Mouse (Mus musculus) lung, embryonic 16.5 days (tissue): Measurements from ENCODE around the gene Cep57. TPM values are rescaled to one million over a fixed set of nuclear protein-coding genes. Genes with fewer than 3 reads are reported as not detected.

ENCODE experiments used
- ATAC-seq: fragments of 200-750 bp; cut with Nextera tagmentation; 2 replicates; pipeline ENCODE4 v1.8.0; 2017; ENCODE audit warnings: low read depth, mild to moderate bottlenecking, moderate library complexity
- H3K27ac ChIP-seq: fragments of 300-500 bp; sonication (generic); 2 replicates; pipeline ENCODE4 v1.5.1; 2014; ENCODE audit warnings: mild to moderate bottlenecking, control low read depth, low read length
- H3K27me3 ChIP-seq: fragments of 300-500 bp; sonication (generic); 2 replicates; pipeline ENCODE4 v1.6.1; 2014; ENCODE audit warnings: low read depth, low read length, mixed read lengths; ENCODE audit not compliant: control insufficient read depth, insufficient read depth
- H3K36me3 ChIP-seq: fragments of 300-500 bp; sonication (generic); 2 replicates; pipeline ENCODE4 v1.6.1; 2014; ENCODE audit warnings: low read length; ENCODE audit not compliant: control insufficient read depth, insufficient read depth
- H3K4me1 ChIP-seq: fragments of 300-500 bp; sonication (generic); replicated peaks from 2 replicates; pipeline ENCODE4 v1.6.1; 2014; ENCODE audit warnings: low read length, mixed read lengths; ENCODE audit not compliant: control insufficient read depth, insufficient read depth
- H3K4me2 ChIP-seq: fragments of 300-500 bp; sonication (generic); 2 replicates; pipeline ENCODE4 v1.6.1; 2014; ENCODE audit warnings: low read depth, low read length, control low read depth
- H3K4me3 ChIP-seq: fragments of 300-500 bp; sonication (generic); 2 replicates; pipeline ENCODE4 v1.5.1; 2014; ENCODE audit warnings: mild to moderate bottlenecking, low read length, control low read depth
- H3K9ac ChIP-seq: fragments of 300-500 bp; sonication (generic); 2 replicates; pipeline ENCODE4 v1.6.1; 2014; ENCODE audit warnings: low read length, control low read depth
- H3K9me3 ChIP-seq: fragments of 300-500 bp; sonication (generic); 2 replicates; pipeline ENCODE4 v1.6.1; 2016; ENCODE audit warnings: low read length; ENCODE audit not compliant: control insufficient read depth
- WGBS: fragments of 180-500 bp; shearing (Covaris S2); extraction: QIAGEN DNeasy Blood & Tissue Kit; methylation state at CpG from one replicate; pipeline ENCODE4 v1.1.7; 2014; 5-methylcytosine and 5-hydroxymethylcytosine counted together
- polyA plus RNA-seq: library from polyadenylated mRNA; unstranded; fragments of >200 nt; fragmentation: Nextera tagmentation; extraction: Ambion mirVana; gene quantifications from 2 replicates; pipeline ENCODE4 v1.2.1, GENCODE M21; 2015

The Cep57 gene
- polyA plus RNA-seq, 1 experiment from 2014 or later, result 52.7 TPM

DNA sequence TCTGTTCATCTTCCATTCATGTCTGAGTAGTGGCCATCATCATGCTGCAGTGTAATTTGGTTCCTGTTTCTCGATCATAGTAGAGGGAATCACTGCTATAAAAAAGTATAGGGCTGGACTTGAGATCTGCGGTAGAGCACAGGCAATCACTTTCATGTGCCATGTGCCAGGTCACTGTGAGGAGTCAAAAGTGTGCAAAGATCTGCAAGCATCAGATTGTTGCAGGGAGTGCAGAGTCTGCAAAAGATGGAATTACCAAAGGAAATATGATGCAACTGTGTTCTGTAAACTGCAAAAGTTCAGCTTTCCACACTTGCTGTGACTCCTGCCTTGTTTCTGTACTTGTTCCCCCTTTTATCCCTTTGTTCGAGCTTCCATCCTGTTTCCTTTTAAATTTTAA lies 20.7 kb upstream of the Cep57 start:
- no peak for ATAC-seq
- no peak overlapping the region for H3K4me2 ChIP-seq
- H3K36me3 ChIP-seq, result peaks cover 14% of the 10 kb centered on the region
- H3K9me3 ChIP-seq, result no peaks in the 10 kb centered on the region
- 79% methylated on average over 3 of the region's 3 CpGs for WGBS
- no peaks in the 10 kb centered on the region for H3K4me1 ChIP-seq
- no peak overlapping the region for H3K27ac ChIP-seq
- H3K4me3 ChIP-seq, result no peak overlapping the region
- H3K27me3 ChIP-seq, result no peaks in the 10 kb centered on the region
- no peak overlapping the region for H3K9ac ChIP-seq

DNA sequence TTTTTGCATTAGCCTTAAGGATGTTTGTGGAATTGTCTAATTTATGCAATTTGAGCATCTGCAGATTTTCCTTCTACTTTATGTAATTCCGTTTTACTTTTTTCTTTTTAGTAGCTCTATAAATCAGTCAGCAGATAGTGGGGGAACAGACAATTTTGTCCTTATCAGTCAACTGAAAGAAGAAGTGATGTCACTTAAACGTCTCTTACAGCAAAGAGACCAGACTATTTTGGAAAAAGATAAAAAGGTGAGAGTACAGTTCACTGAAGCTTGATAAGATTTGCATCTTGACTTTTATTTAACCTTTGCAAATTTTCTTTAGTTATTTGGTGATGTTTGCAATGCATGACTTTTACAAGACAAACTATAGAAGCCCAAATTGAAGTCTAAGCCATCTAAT lies 9.8 kb upstream of the Cep57 start:
- no peaks in the 10 kb centered on the region for H3K4me1 ChIP-seq
- H3K27ac ChIP-seq, result no peak overlapping the region
- H3K9ac ChIP-seq, result no peak overlapping the region
- no peaks in the 10 kb centered on the region for H3K27me3 ChIP-seq
- no peak overlapping the region for H3K4me2 ChIP-seq
- no peaks in the 10 kb centered on the region for H3K9me3 ChIP-seq
- H3K36me3 ChIP-seq, result peaks cover 61% of the 10 kb centered on the region
- WGBS, result 54% methylated on average over 2 of the region's 2 CpGs
- H3K4me3 ChIP-seq, result no peak overlapping the region
- no peak for ATAC-seq

DNA sequence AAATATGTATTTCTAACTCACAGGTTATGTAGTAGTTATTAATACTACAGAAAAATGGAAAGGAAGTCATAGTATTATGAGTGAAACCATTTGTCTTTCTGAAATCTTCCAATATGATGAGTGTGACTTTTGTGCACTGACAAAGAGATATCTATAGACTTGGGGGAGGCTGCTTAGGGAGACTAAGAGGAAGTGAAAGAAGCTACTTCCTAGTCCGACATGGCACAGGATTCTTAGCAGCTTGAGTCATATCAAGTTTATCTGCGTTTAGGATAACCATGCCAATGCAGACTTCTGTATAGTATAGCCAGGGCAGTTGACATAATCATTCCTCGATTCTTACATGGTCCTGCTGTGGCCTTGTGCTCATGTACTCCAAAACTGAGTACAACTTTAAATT lies 8.3 kb upstream of the Cep57 start:
- 73% methylated on average over 3 of the region's 3 CpGs for WGBS

DNA sequence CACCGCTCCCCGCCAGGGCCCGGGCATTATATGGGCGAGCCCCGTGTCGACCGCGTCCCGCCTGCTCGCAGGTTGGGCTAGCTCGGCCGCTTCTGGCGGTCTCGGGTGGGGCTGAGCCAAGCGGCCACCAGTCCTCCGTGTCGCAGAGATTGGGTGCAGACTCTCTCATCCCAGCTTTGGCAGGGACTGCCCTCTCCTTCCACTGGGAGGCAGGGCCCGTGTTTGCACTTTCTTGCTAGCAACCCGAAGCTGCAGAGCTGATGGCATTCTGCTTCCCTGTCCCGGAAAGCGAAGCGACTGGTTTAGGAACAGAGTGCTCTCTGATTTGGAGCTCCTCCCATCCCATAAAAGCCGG lies 1.2 kb upstream of the Cep57 start:
- Histone ChIP-seq H3K4me1 (peaks cover 16% of the 10 kb centered on the region), H3K4me2 (peak overlapping the region; percentile 86), H3K4me3 (peak overlapping the region; percentile 85), H3K9ac (peak overlapping the region; percentile 95), H3K36me3 (peaks cover 14% of the 10 kb centered on the region), H3K27me3 (no peaks in the 10 kb centered on the region), H3K27ac (peak overlapping the region; percentile 96), H3K9me3 (no peaks in the 10 kb centered on the region)
- ATAC-seq, result peak; percentile 21
- WGBS, result under 1% methylated on average over 23 of the region's 23 CpGs

More for the DNA sequence above, 8.3 kb upstream of the Cep57 start:
- Histone ChIP-seq H3K9ac (no peak overlapping the region), H3K4me2 (no peak overlapping the region), H3K4me1 (no peaks in the 10 kb centered on the region), H3K27ac (no peak overlapping the region), H3K4me3 (no peak overlapping the region), H3K9me3 (no peaks in the 10 kb centered on the region), H3K27me3 (no peaks in the 10 kb centered on the region), H3K36me3 (peaks cover 55% of the 10 kb centered on the region)
- no peak for ATAC-seq

DNA sequence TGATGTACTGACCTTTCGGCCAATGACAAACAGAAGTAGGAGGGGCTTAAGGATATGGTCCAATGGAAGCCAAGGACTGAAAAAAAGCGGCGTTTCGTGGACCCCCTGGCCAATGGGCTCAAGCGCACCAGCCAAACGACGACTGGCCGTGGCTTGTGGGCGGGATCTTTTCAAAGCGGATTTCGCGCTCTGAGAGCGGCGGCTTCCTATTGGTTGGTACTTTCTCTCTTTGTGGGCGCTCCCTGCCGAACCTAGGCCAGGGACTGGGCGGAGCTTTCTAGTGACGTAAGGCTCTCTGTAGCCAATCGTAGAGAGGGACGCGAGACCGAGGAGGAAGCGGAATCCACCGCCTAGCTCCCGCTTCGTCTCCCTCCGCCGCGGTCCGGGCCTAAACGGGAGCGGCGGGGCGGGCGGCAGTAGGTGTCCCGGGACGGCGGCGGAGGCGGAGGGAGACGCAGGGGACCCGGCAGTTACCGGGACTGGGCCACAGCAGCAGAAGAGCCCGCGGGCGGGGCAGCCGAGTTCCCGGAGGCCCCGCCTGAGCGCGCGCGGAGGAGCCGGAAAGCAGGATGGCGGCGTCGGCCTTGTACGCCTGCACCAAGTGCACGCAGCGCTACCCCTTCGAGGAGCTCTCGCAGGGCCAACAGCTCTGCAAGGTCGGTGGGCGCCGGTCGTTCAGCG lies 639 bp upstream of the Cep57 start, which contains the start of gene Fam76b:
Gene Fam76b, plus strand, starts transcription at position 311 of the 681 bp plus-strand sequence.
- ATAC-seq, result peak; percentile 93
- Histone ChIP-seq H3K4me2 (peak within 1 kb of the TSS; percentile 86), H3K4me1 (peaks cover 16% of the 10 kb centered on the region), H3K9me3 (no peaks in the 10 kb centered on the region), H3K4me3 (peak within 1 kb of the TSS; percentile 85), H3K9ac (peak within 1 kb of the TSS; percentile 96), H3K27me3 (no peaks in the 10 kb centered on the region), H3K36me3 (peaks cover 11% of the 10 kb centered on the region), H3K27ac (peak within 1 kb of the TSS; percentile 98)
- under 1% methylated on average over 63 of the region's 67 CpGs for WGBS

DNA sequence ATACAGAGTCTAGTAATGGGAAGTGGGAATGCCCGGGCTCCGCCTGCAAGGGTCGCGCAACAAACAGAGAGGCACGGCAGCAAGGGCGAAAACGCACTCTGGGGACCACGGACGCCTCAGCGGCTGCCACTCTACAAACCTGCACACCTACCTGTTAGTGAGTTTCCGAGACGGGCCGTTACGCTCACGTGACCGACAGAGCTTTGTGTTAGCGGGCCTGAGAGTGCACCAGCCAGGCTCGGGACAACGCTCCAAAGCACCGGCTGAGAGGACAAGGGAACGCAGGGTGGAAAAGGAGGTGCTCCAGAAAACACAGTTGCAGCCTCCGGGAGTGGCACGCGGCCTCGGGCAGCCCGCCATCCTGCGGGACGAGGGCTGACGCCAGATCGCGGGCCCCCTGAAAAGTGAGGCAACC lies 509 bp downstream of the Cep57 start:
- H3K4me3 ChIP-seq, result peak overlapping the region; percentile 85
- peaks cover 16% of the 10 kb centered on the region for H3K4me1 ChIP-seq
- under 1% methylated on average over 31 of the region's 31 CpGs for WGBS
- peaks cover 7% of the 10 kb centered on the region for H3K36me3 ChIP-seq
- no peaks in the 10 kb centered on the region for H3K27me3 ChIP-seq
- peak overlapping the region; percentile 78 for H3K4me2 ChIP-seq
- peak overlapping the region; percentile 98 for H3K27ac ChIP-seq
- H3K9me3 ChIP-seq, result no peaks in the 10 kb centered on the region
- peak overlapping the region; percentile 96 for H3K9ac ChIP-seq
- ATAC-seq, result peak; percentile 8

DNA sequence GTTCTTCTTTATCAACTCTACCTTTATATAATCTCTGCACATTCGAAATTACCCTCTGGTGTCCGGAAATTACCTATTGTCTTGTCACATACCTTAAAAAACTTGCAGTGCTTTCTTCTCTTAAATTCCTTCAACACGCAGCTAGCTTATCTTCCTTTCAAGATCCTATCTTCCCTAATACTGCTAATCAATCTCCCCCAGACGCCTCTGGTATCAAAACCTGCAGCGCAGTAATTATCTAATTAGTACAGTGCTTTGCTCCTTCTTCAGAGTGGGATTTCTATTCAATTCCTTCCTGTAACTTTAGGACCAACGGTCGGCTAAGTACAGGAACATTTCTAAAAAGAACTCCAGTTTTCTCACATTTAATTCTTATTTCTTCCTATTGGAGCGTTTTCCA lies 1.0 kb downstream of the Cep57 start:
- peak overlapping the region; percentile 78 for H3K4me2 ChIP-seq
- H3K9me3 ChIP-seq, result no peaks in the 10 kb centered on the region
- WGBS, result 1% methylated on average over 8 of the region's 8 CpGs
- peak overlapping the region; percentile 96 for H3K9ac ChIP-seq
- H3K4me3 ChIP-seq, result peak overlapping the region; percentile 85
- no peaks in the 10 kb centered on the region for H3K27me3 ChIP-seq
- H3K4me1 ChIP-seq, result peaks cover 16% of the 10 kb centered on the region
- H3K27ac ChIP-seq, result peak overlapping the region; percentile 98
- no peak for ATAC-seq
- H3K36me3 ChIP-seq, result peaks cover 6% of the 10 kb centered on the region

DNA sequence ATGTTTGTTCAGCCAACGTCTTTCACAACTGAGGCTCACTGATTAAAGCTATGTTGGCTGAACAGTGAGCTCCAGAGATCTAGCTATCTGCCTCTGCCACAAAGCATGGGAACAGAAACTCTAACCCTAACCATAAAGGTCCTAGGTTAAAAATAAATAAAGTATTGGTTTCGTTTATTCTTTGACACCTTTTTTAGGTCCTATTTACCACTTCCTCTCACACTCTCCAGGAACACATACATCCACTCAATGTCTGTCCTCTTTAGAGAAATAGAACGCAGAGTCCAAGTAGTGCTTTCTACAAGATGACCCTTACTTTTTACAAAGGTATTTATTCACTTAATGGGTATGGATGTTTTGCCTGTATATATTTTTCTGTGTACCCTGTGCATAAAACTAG lies 6.1 kb downstream of the Cep57 start:
- H3K27ac ChIP-seq, result no peak overlapping the region
- H3K9ac ChIP-seq, result no peak overlapping the region
- peaks cover 35% of the 10 kb centered on the region for H3K36me3 ChIP-seq
- H3K4me1 ChIP-seq, result peaks cover 12% of the 10 kb centered on the region
- H3K27me3 ChIP-seq, result no peaks in the 10 kb centered on the region
- ATAC-seq, result no peak
- 85% methylated on average over 3 of the region's 3 CpGs for WGBS
- no peaks in the 10 kb centered on the region for H3K9me3 ChIP-seq
- no peak overlapping the region for H3K4me3 ChIP-seq
- no peak overlapping the region for H3K4me2 ChIP-seq

DNA sequence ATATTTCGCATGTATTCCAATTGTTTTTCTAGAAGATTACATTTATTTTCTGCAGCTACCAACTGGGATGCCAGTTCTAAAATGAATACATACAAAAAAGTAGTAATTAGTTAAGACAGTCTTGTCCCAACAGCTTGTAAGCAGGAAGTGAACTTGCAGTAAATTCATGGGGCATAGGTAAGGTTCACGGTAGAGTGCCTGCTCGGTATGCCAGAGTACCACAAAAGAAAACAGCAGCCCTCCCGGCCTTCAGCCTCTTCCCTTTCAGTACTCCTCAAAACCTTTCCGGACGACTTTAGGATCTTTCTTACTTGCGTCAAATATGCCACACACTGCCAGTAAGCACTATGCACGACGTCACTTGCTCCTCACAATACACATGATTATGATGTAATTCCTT lies 8.5 kb downstream of the Cep57 start:
- 91% methylated on average over 9 of the region's 9 CpGs for WGBS
- H3K27ac ChIP-seq, result no peak overlapping the region
- no peaks in the 10 kb centered on the region for H3K27me3 ChIP-seq
- no peak overlapping the region for H3K4me3 ChIP-seq
- ATAC-seq, result no peak
- H3K9ac ChIP-seq, result no peak overlapping the region
- H3K4me1 ChIP-seq, result no peaks in the 10 kb centered on the region
- H3K9me3 ChIP-seq, result no peaks in the 10 kb centered on the region
- H3K36me3 ChIP-seq, result peaks cover 41% of the 10 kb centered on the region
- H3K4me2 ChIP-seq, result no peak overlapping the region
